Mouse (Mus musculus) C2C12 (cell line): ENCODE measurements around the gene Lpp. TPM values are rescaled to one million over a fixed set of nuclear protein-coding genes. Genes with fewer than 3 reads are reported as not detected.

Experiments used
- H3K27me3 ChIP-seq: one replicate; pipeline ENCODE4 v1.6.1; 2011; ENCODE audit not compliant: control insufficient read depth, insufficient read depth, insufficient read length
- H3K36me3 ChIP-seq: one replicate; pipeline ENCODE4 v1.6.1; 2011; ENCODE audit not compliant: control insufficient read depth, insufficient read depth
- H3K4me3 ChIP-seq: one replicate; pipeline ENCODE4 v1.5.1; 2011; ENCODE audit warnings: mild to moderate bottlenecking, control low read depth; ENCODE audit not compliant: poor library complexity, insufficient read depth, severe bottlenecking
- H3K79me2 ChIP-seq: one replicate; pipeline ENCODE4 v1.6.1; 2011; ENCODE audit not compliant: control insufficient read depth, insufficient read depth
- H3K79me3 ChIP-seq: one replicate; pipeline ENCODE4 v1.6.1; 2011; ENCODE audit warnings: low read depth, control low read depth
- H3ac ChIP-seq: one replicate; pipeline ENCODE3; 2011; ENCODE audit warnings: low read depth; ENCODE audit not compliant: control insufficient read depth, insufficient read length
- CEBPB ChIP-seq: IDR thresholded peaks from one replicate; pipeline ENCODE4 v1.6.1; 2011; ENCODE audit warnings: low read depth, mild to moderate bottlenecking, control low read depth, moderate library complexity
- CTCF ChIP-seq: IDR thresholded peaks from one replicate; pipeline ENCODE4 v1.5.1; 2011; ENCODE audit not compliant: control insufficient read depth, insufficient read depth, insufficient read length
- FOSL1 ChIP-seq: IDR thresholded peaks from one replicate; pipeline ENCODE4 v1.8.0; 2011; ENCODE audit warnings: mild to moderate bottlenecking, low read length; ENCODE audit not compliant: poor library complexity, insufficient read depth, severe bottlenecking
- MAX ChIP-seq: IDR thresholded peaks from one replicate; pipeline ENCODE4 v1.6.1; 2011; ENCODE audit warnings: mild to moderate bottlenecking, control low read depth
- MYOD1 ChIP-seq: IDR thresholded peaks from one replicate; pipeline ENCODE4 v1.6.1; 2011; ENCODE audit warnings: low read depth; ENCODE audit not compliant: control insufficient read depth, insufficient read length
- MYOG ChIP-seq: IDR thresholded peaks from one replicate; pipeline ENCODE4 v1.6.1; 2011; ENCODE audit not compliant: control insufficient read depth, insufficient read length; ENCODE audit errors: extremely low read depth
- USF1 ChIP-seq: IDR thresholded peaks from one replicate; pipeline ENCODE4 v1.6.1; 2011; ENCODE audit warnings: low read depth, mild to moderate bottlenecking, control low read depth, moderate library complexity
- polyA plus RNA-seq: library from polyadenylated mRNA; unstranded; fragments of >200 nt; fragmentation: generic; extraction: Trizol; gene quantifications from one replicate; pipeline ENCODE4 v1.2.1, GENCODE M21; 2012; ENCODE audit warnings: missing spikeins

The Lpp gene
- polyA plus RNA-seq, 1 experiment = 9.6 TPM

GRCm38 (mm10) chr16:24473966-24474365, 80.7 kb downstream of the Lpp start:
- Histone ChIP-seq H3ac (no peak overlapping the region), H3K27me3 (no peaks in the 10 kb centered on the region), H3K4me3 (no peak overlapping the region), H3K79me2 (peaks cover 92% of the 10 kb centered on the region), H3K79me3 (peaks cover 54% of the 10 kb centered on the region), H3K36me3 (peaks cover 18% of the 10 kb centered on the region)
- TF ChIP-seq USF1 = no peak
- TF ChIP-seq MYOG = no peak
- no peak for TF ChIP-seq CTCF
- no peak for TF ChIP-seq MYOD1
- TF ChIP-seq FOSL1 = no peak
- TF ChIP-seq MAX = no peak
- TF ChIP-seq CEBPB = no peak

GRCm38 (mm10) chr16:24474781-24475180, 81.5 kb downstream of the Lpp start:
- no peak overlapping the region for H3K4me3 ChIP-seq
- H3K27me3 ChIP-seq = no peaks in the 10 kb centered on the region
- H3K36me3 ChIP-seq = peaks cover 26% of the 10 kb centered on the region

GRCm38 (mm10) chr16:24475305-24475947, 82.1 kb downstream of the Lpp start:
- Histone ChIP-seq H3K79me2 (peaks cover 94% of the 10 kb centered on the region), H3K36me3 (peaks cover 26% of the 10 kb centered on the region), H3ac (no peak overlapping the region), H3K79me3 (peaks cover 59% of the 10 kb centered on the region), H3K4me3 (no peak overlapping the region), H3K27me3 (no peaks in the 10 kb centered on the region)
- TF ChIP-seq USF1 (no peak), MYOG (no peak), MYOD1 (no peak), CTCF (no peak), FOSL1 (no peak), CEBPB (no peak), MAX (no peak)

More at GRCm38 (mm10) chr16:24474781-24475180, 81.5 kb downstream of the Lpp start:
- TF ChIP-seq MAX (no peak), CTCF (no peak), CEBPB (no peak), FOSL1 (no peak), MYOG (no peak), USF1 (no peak), MYOD1 (peak; percentile 19)
- Histone ChIP-seq H3K79me3 (peaks cover 56% of the 10 kb centered on the region), H3K79me2 (peaks cover 92% of the 10 kb centered on the region), H3ac (no peak overlapping the region)

GRCm38 (mm10) chr16:24476911-24477401, 83.6 kb downstream of the Lpp start:
- TF ChIP-seq FOSL1 (no peak), CEBPB (no peak), MAX (no peak), MYOD1 (no peak), MYOG (no peak), CTCF (no peak), USF1 (no peak)
- H3K27me3 ChIP-seq = no peaks in the 10 kb centered on the region
- peaks cover 21% of the 10 kb centered on the region for H3K36me3 ChIP-seq
- H3ac ChIP-seq = no peak overlapping the region
- H3K4me3 ChIP-seq = no peak overlapping the region
- peaks cover 65% of the 10 kb centered on the region for H3K79me3 ChIP-seq
- peaks cover 96% of the 10 kb centered on the region for H3K79me2 ChIP-seq

- Histone ChIP-seq H3K36me3 (peaks cover 22% of the 10 kb centered on the region), H3K27me3 (no peaks in the 10 kb centered on the region), H3ac (no peak overlapping the region), H3K79me3 (peaks cover 65% of the 10 kb centered on the region), H3K79me2 (peaks cover 96% of the 10 kb centered on the region), H3K4me3 (no peak overlapping the region)
- TF ChIP-seq MAX (no peak), USF1 (no peak), MYOD1 (no peak), FOSL1 (no peak), CEBPB (no peak)
Observed at GRCm38 (mm10) chr16:24478006-24478405, 84.7 kb downstream of the Lpp start.

GRCm38 (mm10) chr16:24478851-24479250, 85.5 kb downstream of the Lpp start:
- peaks cover 69% of the 10 kb centered on the region for H3K79me3 ChIP-seq
- no peak overlapping the region for H3K4me3 ChIP-seq
- no peaks in the 10 kb centered on the region for H3K27me3 ChIP-seq
- TF ChIP-seq CEBPB (no peak), FOSL1 (no peak), USF1 (no peak), MAX (no peak), MYOD1 (no peak), CTCF (no peak), MYOG (no peak)
- peaks cover 30% of the 10 kb centered on the region for H3K36me3 ChIP-seq
- H3K79me2 ChIP-seq = peaks cover 96% of the 10 kb centered on the region
- H3ac ChIP-seq = no peak overlapping the region
